Mouse (Mus musculus) E14TG2a.4 (cell line): ENCODE data around the gene Zic5.
"Not testable (repeated sequence)": the region's sequence is repeated elsewhere in the genome, so short reads cannot be mapped to it uniquely, and the experiment has no call there.

Source experiments
- H3K27me3 ChIP-seq: 2 replicates; pipeline ENCODE4 v1.6.1; 2014; ENCODE audit warnings: low read length, control low read depth; ENCODE audit not compliant: insufficient read depth
- H3K36me3 ChIP-seq: 2 replicates; pipeline ENCODE4 v1.6.1; 2014; ENCODE audit warnings: low read length, control low read depth; ENCODE audit not compliant: insufficient read depth
- H3K4me1 ChIP-seq: replicated peaks from 2 replicates; pipeline ENCODE4 v1.6.1; 2014; ENCODE audit warnings: low read depth, low read length, control low read depth
- H3K4me3 ChIP-seq: replicated peaks from 2 replicates; pipeline ENCODE4 v1.5.1; 2014; ENCODE audit warnings: mild to moderate bottlenecking, low read length
- H3K9me3 ChIP-seq: 2 replicates; pipeline ENCODE4 v1.6.1; 2014; ENCODE audit warnings: low read length, control low read depth
- CTCF ChIP-seq: conservative IDR thresholded peaks from 2 replicates; pipeline ENCODE4 v1.5.1; 2014; ENCODE audit warnings: low read length
- NANOG ChIP-seq: IDR thresholded peaks from 2 replicates; pipeline ENCODE4 v1.6.1; 2014; ENCODE audit warnings: borderline replicate concordance, low read length, mixed read lengths
- POU5F1 ChIP-seq: IDR thresholded peaks from 2 replicates; pipeline ENCODE4 v1.6.1; 2014; ENCODE audit warnings: low read length, borderline replicate concordance

Zic5 gene

GRCm38 (mm10) chr14:122462689-122463079 lies 2.8 kb downstream of the Zic5 start:
- Histone ChIP-seq H3K4me3 (peak overlapping the region; percentile 92), H3K4me1 (peaks cover 53% of the 10 kb centered on the region), H3K36me3 (peaks cover 52% of the 10 kb centered on the region), H3K9me3 (no peaks in the 10 kb centered on the region), H3K27me3 (no peaks in the 10 kb centered on the region)
- no peak for TF ChIP-seq CTCF
- no peak for TF ChIP-seq POU5F1
- no peak for TF ChIP-seq NANOG

- no peak for TF ChIP-seq POU5F1
- TF ChIP-seq NANOG: no peak
- TF ChIP-seq CTCF: no peak
- peak overlapping the region; percentile 92 for H3K4me3 ChIP-seq
- peaks cover 52% of the 10 kb centered on the region for H3K36me3 ChIP-seq
- no peaks in the 10 kb centered on the region for H3K27me3 ChIP-seq
- H3K4me1 ChIP-seq: peaks cover 46% of the 10 kb centered on the region
- H3K9me3 ChIP-seq: no peaks in the 10 kb centered on the region
Measured at GRCm38 (mm10) chr14:122461966-122462365, 3.5 kb downstream of the Zic5 start.

DNA sequence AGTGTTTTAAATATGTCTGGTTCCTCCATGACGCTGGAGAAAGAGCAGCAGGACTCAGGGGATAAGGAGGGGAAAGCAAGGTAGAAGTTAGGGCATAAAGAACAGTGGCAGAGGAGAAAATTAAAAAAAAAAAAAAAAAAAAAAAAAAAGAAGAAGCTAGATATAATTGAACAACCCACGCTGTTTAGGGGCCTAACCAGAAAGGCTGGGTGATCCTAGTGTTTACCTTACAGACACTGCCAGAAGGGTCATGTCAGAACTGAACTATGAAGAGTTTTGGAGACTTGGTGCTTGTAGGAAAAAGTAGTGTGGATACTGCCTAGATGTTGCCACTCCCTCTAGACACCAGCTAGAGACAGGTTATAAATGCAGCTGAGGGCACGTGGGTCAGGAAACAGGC lies 4.0 kb downstream of the Zic5 start:
- no peak for TF ChIP-seq CTCF
- no peak for TF ChIP-seq POU5F1
- TF ChIP-seq NANOG: no peak
- Histone ChIP-seq H3K27me3 (no peaks in the 10 kb centered on the region), H3K4me1 (peaks cover 43% of the 10 kb centered on the region), H3K36me3 (peaks cover 53% of the 10 kb centered on the region), H3K9me3 (no peaks in the 10 kb centered on the region), H3K4me3 (peak overlapping the region; percentile 92)

GRCm38 (mm10) chr14:122460226-122460625 lies 5.3 kb downstream of the Zic5 start:
- TF ChIP-seq POU5F1 (no peak), NANOG (no peak), CTCF (no peak)
- no peak overlapping the region for H3K4me3 ChIP-seq
- peaks cover 65% of the 10 kb centered on the region for H3K36me3 ChIP-seq
- H3K27me3 ChIP-seq: no peaks in the 10 kb centered on the region
- H3K9me3 ChIP-seq: no peaks in the 10 kb centered on the region
- peaks cover 39% of the 10 kb centered on the region for H3K4me1 ChIP-seq

DNA sequence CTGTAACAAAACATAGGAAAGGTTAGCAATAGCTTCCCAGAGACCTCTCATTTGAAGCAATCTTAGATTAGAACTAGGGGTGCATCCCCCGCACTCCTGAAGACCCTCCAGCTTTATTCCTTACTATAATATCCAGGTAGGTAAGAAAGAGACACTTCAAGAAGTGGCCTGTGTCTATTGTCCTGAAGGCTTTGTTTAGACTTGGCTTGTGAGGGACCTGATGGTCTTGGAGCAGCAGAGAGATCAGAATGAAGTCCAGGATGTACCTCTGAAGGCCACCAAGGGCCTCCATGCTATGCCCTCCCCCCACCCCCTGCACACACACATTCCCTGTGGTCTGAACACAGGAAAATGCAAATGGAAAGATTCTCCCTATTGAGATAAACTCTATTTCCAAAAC lies 5.7 kb downstream of the Zic5 start:
- H3K27me3 ChIP-seq: no peaks in the 10 kb centered on the region
- no peaks in the 10 kb centered on the region for H3K9me3 ChIP-seq
- TF ChIP-seq NANOG (no peak), CTCF (no peak), POU5F1 (no peak)
- H3K4me3 ChIP-seq: no peak overlapping the region
- H3K36me3 ChIP-seq: peaks cover 65% of the 10 kb centered on the region
- peaks cover 42% of the 10 kb centered on the region for H3K4me1 ChIP-seq

DNA sequence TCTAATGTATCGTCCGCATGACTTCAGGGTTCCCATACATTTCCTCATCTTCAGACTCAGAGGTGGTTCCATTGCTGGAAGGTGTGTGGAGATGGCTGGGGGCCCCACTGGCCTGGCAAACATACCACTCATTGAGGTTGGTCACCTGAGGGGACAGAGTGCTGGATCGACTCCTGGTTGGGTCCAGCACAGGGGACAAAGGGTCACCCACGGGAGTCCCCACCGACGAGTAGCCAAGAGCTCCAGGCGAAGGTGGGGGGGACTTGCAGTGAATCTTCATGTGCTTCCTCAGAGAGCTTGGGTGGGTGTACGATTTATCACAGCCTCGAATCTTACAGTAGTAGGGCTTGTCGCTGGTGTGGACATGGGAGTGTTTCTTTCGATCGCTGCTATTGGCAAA lies 6.1 kb downstream of the Zic5 start:
- not testable (repeated sequence) for H3K27me3 ChIP-seq, H3K9me3 ChIP-seq, H3K4me3 ChIP-seq

GRCm38 (mm10) chr14:122455562-122455958 lies 9.9 kb downstream of the Zic5 start:
- H3K4me3 ChIP-seq: no peak overlapping the region
- TF ChIP-seq NANOG (no peak), POU5F1 (no peak), CTCF (no peak)
- no peaks in the 10 kb centered on the region for H3K9me3 ChIP-seq
- H3K4me1 ChIP-seq: peaks cover 51% of the 10 kb centered on the region
- H3K27me3 ChIP-seq: peaks cover 26% of the 10 kb centered on the region
- peaks cover 39% of the 10 kb centered on the region for H3K36me3 ChIP-seq

More for the DNA sequence above, 6.1 kb downstream of the Zic5 start:
- H3K36me3 ChIP-seq: peaks cover 65% of the 10 kb centered on the region
- H3K4me1 ChIP-seq: peaks cover 45% of the 10 kb centered on the region

DNA sequence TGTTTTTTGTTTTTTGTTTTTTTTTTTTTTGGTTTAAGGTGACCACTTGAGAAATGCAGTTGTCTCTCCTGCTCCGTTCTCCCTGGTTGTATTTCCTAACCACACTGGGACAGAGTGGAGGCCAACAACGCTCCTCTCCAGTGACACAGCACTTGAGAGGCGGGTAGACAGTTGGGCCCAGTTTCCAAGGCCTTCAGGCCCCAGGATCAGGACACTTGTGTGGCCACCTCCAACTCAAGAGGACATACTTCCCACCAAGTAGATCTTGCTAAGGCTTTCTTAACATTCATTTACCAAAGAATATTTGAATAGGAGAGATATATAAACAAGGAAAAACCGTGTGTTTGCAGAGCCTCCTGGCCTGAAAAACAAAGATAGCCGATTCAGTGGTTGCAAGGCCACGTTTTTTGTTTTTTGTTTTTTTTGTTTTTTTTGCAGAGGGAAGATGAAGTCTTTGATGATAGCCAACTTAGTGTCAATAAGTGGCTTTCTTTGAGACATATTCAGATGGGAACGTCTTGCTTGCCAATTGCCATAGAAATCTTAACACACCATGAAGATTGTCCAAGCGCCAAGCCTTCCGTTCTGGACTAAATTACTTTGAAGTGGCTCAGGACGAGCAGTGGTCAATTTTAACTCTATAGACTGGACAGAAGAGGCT lies 10.4 kb downstream of the Zic5 start:
- TF ChIP-seq POU5F1: no peak
- no peak for TF ChIP-seq CTCF
- peaks cover 34% of the 10 kb centered on the region for H3K36me3 ChIP-seq

More for the DNA sequence above, 10.4 kb downstream of the Zic5 start:
- peaks cover 52% of the 10 kb centered on the region for H3K4me1 ChIP-seq
- H3K27me3 ChIP-seq: peaks cover 32% of the 10 kb centered on the region
- no peaks in the 10 kb centered on the region for H3K9me3 ChIP-seq
- H3K4me3 ChIP-seq: no peak overlapping the region
